ENCODE assay signal across 7 mouse cellular contexts in the genomic region with DNA sequence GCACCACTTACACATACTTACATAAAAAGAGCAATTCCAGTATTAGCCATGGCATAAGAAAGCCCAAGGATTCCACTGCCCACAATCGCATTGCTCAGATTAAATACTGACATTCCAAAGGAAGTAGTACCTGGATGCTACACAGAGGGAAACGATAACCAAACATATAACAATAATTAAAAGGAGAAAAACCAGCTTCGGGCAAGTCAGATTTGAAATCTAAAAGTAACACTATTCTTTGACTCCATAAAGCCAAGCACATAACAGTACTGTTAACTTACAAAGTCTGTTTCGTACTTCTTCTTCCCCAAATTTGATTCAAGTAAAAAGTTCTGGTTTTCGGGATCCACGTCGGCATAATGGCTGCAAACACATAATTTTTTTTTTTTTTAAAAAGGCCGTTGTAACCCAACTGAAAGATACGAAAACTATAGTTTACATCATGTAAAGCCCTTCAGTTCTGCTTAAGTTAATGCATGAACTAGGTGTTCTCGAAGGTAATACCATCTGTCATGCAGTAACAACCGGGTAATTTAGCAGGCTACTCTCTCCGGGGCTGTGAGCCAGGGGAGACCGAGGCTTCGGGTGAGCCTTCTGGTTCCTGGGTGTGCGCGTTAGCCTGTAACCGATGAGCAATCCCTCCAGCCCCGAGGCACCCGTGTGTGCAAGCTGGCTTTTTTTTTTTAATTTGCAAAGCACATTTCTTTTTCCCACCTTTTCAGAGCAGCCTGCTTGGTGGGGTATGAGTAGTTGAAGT. TPM values are rescaled to one million over a fixed set of nuclear protein-coding genes. Genes with fewer than 3 reads are reported as not detected.
DNase-seq lines count a peak whose midpoint lies in the region; ATAC-seq lines count a peak whose summit lies in the region.

No protein-coding gene starts in this region.

- ATAC-seq in common myeloid progenitor, adult 5-6 weeks (replicated peaks; ENCODE audit: low read depth, poor library complexity, severe bottlenecking): 0 out of 2 replicates have a peak, but pooled peaks have one; percentile 0
- no peak for ATAC-seq in heart, embryonic 16.5 days (replicated peaks; ENCODE audit: extremely low read depth, insufficient read depth, low FRiP score)
- ATAC-seq in liver, embryonic 15.5 days (ENCODE audit: insufficient read depth): 0 out of 2 replicates have a peak, but pooled peaks have one; percentile 13

- peak overlapping the region; percentile 99 for H3K9ac ChIP-seq in heart, embryonic 16.5 days (ENCODE audit: low read length)
- H3K9ac ChIP-seq in liver, embryonic 15.5 days: peak overlapping the region; percentile 97

- H3K9me3 ChIP-seq in heart, embryonic 16.5 days (replicated peaks; ENCODE audit: control insufficient read depth, low read length): no peaks in the 10 kb centered on the region
- no peaks in the 10 kb centered on the region for H3K9me3 ChIP-seq in liver, embryonic 15.5 days (replicated peaks)

- H3K36me3 ChIP-seq in heart, embryonic 16.5 days (ENCODE audit: control insufficient read depth, insufficient read depth): peaks cover 30% of the 10 kb centered on the region
- H3K36me3 ChIP-seq in liver, embryonic 15.5 days (replicated peaks): peaks cover 55% of the 10 kb centered on the region

- peak overlapping the region; percentile 76 for H3K4me2 ChIP-seq in heart, embryonic 16.5 days (ENCODE audit: low read depth, low read length)
- H3K4me2 ChIP-seq in liver, embryonic 15.5 days: peak overlapping the region; percentile 93

- peak overlapping the region; percentile 89 for H3K4me3 ChIP-seq in heart, embryonic 16.5 days (ENCODE audit: low read length)
- peak overlapping the region; percentile 92 for H3K4me3 ChIP-seq in liver, embryonic 15.5 days (replicated peaks)

- DNase-seq in retina, adult 2 months (ENCODE audit: low read depth, low spot score): peak; percentile 16
- no peak for DNase-seq in retina, postnatal 1 day
- no peak for DNase-seq in ovary, postnatal 14 days (ENCODE audit: low spot score)
- DNase-seq in frontal cortex, postnatal 25 days (ENCODE audit: low spot score in 2 of 2): no peak

- H3K4me1 ChIP-seq in heart, embryonic 16.5 days (ENCODE audit: control insufficient read depth, insufficient read depth, low read length): peaks cover 36% of the 10 kb centered on the region
- H3K4me1 ChIP-seq in liver, embryonic 15.5 days (replicated peaks): peaks cover 39% of the 10 kb centered on the region

- 8% methylated on average over 19 of the region's 19 CpGs for WGBS in heart, embryonic 16.5 days
- WGBS in liver, embryonic 15.5 days (ENCODE audit: insufficient replicate concordance): 11% methylated on average over 19 of the region's 19 CpGs

- no peaks in the 10 kb centered on the region for H3K27me3 ChIP-seq in heart, embryonic 16.5 days (ENCODE audit: control insufficient read depth, insufficient read depth, low read length)
- H3K27me3 ChIP-seq in liver, embryonic 15.5 days: peaks cover 13% of the 10 kb centered on the region; the same call in 1 of the 2 replicates

- peak overlapping the region; percentile 99 for H3K27ac ChIP-seq in heart, embryonic 16.5 days (ENCODE audit: low read length)
- peak overlapping the region; percentile 96 for H3K27ac ChIP-seq in liver, embryonic 15.5 days (replicated peaks)

RNA-seq across cellular contexts. Expression of a gene that starts 1.5 kb away (rescaled TPM):
- 85.6 and 103 TPM in 2 replicates for total RNA-seq in common myeloid progenitor, adult 5-6 weeks (2017)
- 178 and 190 TPM in 2 replicates for polyA plus RNA-seq in heart, embryonic 16.5 days (2015; fragmentation: Nextera tagmentation; extraction: Ambion mirVana)
- polyA plus RNA-seq in liver, embryonic 15.5 days (2015; fragmentation: Nextera tagmentation; extraction: Ambion mirVana): 33.8 and 33.9 TPM in 2 replicates

RNA-seq across cellular contexts. Expression of a gene that starts 55.4 kb away (rescaled TPM):
- 74.6 and 85.3 TPM in 2 replicates for total RNA-seq in common myeloid progenitor, adult 5-6 weeks (2017)
- polyA plus RNA-seq in heart, embryonic 16.5 days (2015; fragmentation: Nextera tagmentation; extraction: Ambion mirVana): 70.7 and 71.2 TPM in 2 replicates
- polyA plus RNA-seq in liver, embryonic 15.5 days (2015; fragmentation: Nextera tagmentation; extraction: Ambion mirVana): 14.5 and 18.2 TPM in 2 replicates
